Mouse (Mus musculus) ZHBTc4 (cell line): ENCODE data around the gene Ntf3.

Experiments
- DNase-seq: peaks from one replicate; pipeline ENCODE4 v3.0.0-alpha.2; 2011; ENCODE audit warnings: low read depth, low spot score

The Ntf3 gene

DNA sequence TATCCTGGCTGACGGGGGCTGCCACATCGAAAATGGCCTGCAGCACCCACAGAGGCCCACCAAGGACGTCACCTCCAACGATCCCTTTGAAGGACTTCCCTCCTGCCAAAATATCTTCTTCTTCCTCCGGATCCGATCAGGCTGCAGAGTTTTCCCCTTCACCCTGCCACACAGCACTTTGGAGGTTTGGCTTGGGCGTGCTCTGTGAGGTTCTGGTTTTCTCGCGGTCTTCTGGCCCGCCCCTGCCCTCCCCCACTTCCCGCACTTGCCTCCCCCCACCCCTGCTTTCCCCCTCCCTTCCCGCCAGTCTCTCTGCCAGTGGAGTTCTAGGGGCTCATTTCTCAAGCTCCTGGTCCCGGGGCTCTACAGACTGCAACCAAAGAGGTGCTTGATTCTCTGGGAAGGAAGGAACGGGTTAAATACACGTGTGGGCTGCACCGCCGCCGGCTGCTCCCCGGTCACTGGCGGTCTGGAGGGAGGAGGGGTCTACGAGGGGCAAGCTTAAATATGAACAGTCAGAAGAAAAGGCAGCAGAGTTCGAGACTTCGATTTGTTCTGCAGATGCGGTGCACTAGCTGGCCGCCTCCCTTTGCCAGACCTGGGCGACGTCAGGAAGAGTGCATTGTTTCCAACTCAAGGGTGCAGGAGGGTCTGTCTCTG is at the start of gene Ntf3:
Gene Ntf3, minus strand, starts transcription at position 363 of the 660 bp plus-strand sequence.
- peak; percentile 10 for DNase-seq

GRCm38 (mm10) chr6:126213330-126213729 is 46.6 kb upstream of the Ntf3 start:
- no peak for DNase-seq

- DNase-seq: no peak
These were observed 36.7 kb upstream of the Ntf3 start for GRCm38 (mm10) chr6:126203366-126203765.

- DNase-seq: no peak
These were observed 36.2 kb upstream of the Ntf3 start for GRCm38 (mm10) chr6:126202959-126203358.

DNA sequence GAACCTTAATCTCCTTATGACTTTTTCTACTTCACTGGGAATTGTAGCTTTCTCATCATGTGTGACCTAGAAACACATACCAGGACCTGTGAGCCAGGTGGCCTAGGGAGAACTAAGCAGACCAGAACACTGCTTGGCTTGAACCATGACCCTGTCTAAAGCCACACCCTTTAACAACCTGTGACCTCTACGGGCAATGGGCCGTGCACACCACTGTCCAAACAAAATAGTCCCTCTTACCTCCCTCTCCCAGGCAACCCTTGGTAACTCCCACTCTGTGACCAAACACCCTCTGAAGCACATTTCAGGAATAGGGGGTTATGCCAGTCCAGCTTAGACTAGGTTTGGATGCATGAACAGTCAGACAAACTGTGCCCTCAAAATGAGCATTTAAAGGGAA is 35.0 kb upstream of the Ntf3 start:
- no peak for DNase-seq

DNA sequence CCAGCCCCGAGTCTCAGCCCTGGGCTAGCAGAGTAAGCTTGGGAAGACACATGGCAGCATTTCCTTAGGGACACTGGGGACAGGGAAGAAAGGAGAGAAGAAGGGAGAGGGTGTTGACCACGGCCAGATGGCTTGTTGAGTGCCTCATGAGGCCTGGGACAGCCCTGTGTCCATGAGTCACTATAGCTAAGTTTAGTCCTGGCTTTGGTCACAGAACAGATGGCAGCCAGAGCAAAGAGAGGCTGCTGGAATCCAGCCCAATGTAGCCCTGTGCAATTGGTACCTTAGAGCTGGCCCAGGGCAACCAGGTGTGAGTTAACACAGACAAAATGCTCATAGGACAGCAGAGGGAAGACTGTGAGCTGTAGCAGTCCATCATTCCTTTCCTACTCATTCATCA is 33.2 kb upstream of the Ntf3 start:
- no peak for DNase-seq

GRCm38 (mm10) chr6:126194760-126195159 is 28.1 kb upstream of the Ntf3 start:
- no peak for DNase-seq

GRCm38 (mm10) chr6:126190218-126190871 is 23.6 kb upstream of the Ntf3 start:
- no peak for DNase-seq

DNA sequence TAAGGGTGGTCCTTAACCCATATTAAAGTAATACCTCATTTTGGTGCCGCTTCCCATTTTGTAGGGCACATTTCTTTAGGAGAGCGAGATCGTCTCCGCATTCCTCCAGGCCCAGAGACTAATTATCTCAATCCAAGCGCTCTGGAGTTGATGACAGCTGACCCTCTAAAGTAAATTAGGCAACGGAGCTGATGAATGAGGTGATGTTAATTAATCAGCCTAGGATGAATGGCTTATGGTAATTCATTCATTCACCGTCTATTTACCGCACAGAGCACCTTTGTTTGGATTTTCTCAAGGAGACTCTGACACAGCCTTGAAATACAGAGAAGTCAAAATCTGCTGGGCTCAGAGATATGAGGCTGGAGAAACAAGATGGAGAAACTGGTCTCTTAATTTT is 20.7 kb upstream of the Ntf3 start:
- no peak for DNase-seq

GRCm38 (mm10) chr6:126186116-126186515 is 19.4 kb upstream of the Ntf3 start:
- DNase-seq: no peak

DNA sequence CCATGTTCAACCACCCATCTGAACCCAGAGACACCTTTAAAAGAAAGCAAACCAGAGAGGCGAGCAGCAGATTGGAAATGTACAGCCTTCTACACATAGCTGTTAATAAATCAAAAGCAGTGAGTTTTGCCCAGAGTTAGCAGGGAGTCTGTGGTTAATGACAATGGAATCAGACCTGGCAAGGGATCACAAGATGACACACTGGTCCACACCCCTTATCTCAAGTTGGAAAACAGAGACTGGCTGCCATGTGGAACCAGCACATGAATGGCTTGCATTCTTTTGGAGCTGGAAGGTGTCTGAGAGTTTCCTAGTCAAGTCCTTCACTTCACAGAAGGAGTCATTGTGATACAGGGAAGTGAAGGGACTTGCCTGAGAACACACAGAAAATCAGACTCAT is 5.4 kb upstream of the Ntf3 start:
- no peak for DNase-seq

DNA sequence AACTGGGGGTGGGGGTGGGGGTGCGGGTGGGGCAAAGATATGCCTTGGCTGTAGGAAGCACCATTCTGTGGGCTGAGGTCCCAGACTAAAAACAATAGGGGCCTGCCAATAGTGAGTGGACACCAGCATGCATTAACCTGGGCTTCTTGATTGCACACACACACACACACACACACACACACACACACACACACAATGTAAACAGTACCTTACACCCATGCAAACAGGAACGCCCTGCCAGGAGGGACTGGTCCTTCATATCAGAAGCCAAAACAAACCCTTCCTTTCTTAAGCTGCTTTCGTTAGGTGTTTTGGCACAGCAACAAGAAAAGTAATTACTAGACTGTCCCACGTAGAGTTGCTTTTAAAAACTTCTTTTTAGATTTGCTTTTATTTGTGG is 4.1 kb upstream of the Ntf3 start:
- no peak for DNase-seq

DNA sequence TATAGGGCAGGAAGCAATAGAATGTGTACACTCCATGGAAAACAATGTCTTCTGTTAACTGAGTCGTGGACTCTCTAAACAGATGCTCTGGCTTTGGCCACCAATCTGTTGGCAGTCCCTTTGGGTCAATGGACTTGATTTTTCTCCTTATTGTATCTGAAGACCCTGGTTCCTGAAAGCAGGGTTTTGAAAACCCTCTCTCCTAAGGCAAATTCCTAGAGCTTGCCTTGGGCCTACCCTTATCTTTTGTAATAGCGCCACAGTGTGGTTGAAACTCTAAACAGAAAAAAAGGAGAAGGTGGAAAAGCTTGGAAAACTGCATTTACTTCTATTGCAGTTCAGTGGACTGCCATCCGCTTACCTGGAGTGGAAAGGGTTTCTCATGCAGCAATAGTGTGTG is 1.0 kb upstream of the Ntf3 start:
- peak; percentile 54 for DNase-seq

DNA sequence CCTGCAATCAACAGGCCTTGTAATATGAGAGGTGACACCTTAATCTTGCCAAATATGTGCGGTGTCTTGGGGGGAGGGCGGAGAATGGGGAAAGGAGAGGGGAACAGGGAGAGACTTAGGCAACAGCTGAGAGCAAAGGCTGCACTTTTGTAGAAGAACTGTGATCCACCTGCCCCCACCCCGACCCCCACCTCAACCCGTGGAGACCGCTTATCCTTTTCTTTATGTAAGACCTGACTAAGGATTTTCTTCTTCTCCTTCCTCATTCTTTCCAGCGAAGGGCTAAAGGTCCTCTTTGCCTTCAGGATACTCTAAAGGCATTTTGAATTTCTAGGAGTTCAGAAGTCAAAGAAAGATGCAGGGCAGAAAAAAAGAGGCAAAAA is 489 bp upstream of the Ntf3 start:
- no peak for DNase-seq

GRCm38 (mm10) chr6:126165591-126166155 is 1.0 kb downstream of the Ntf3 start:
- DNase-seq: no peak

GRCm38 (mm10) chr6:126164781-126165180 is 1.9 kb downstream of the Ntf3 start:
- peak; percentile 43 for DNase-seq

DNA sequence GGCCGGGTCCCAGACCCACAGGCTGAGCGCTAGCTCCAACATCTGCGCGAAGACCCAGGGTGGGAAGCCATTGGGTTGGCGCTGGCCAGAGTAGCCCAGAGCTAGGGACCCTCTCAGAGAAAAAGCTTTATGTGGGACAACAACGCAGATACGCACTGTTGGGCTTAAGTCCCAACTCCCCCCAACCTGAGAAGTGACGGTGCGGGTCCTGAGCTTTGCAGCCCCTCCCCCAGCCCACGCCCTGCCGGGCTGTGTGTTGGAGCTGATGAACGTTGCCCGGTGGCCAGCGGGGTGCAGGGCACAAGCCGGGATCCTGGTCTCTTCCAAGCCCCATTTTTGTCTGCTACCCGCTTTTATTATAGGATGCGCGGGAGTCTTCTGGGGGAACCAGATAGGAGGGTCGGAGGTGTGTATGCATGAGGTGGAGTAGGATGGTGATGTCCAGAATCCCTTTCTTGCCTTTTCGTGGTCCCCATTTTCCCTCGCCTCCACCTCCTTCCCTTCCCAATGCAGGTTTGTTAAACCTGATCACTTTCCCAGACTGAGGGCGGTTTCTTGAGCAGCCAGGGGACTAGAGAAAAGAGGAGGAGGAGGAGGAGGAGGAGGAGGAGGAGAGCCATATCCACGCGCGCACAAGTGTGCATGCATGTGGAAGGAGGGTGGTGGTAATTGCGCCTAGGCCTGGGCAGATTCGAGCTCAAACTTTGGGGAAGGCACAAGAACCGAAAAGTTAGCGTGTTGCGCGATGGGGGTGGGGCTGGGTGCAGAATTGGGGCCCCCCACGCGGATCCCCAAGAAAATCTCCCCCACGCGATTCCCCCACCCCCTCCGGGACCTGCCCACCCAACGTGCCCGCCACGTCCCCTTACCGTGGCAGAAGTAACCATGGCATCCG is 2.6 kb downstream of the Ntf3 start:
- DNase-seq: peak; percentile 17

DNA sequence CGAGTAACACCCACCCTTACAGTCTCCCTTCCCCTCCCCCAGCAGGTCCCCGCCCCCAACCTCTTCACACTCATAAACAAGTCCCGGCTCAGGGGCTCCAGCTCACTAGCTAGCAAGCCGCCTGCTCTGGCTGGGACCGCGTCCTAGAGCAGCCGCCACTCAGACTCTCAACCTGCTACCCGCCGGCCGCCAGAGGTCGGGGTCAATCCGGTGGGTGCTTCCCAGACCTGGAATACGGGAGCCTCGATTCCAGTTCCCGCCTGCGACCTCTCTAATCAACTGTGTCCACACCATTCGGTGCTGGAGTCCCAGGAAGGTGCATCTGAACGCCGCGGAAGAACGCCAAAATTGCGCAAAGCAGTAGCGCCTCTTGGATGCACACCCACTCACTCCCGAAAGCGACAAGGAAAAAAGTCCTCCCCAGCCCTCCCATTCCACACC is 3.5 kb downstream of the Ntf3 start:
- peak; percentile 68 for DNase-seq

GRCm38 (mm10) chr6:126162351-126162758 is 4.4 kb downstream of the Ntf3 start:
- DNase-seq: no peak

DNA sequence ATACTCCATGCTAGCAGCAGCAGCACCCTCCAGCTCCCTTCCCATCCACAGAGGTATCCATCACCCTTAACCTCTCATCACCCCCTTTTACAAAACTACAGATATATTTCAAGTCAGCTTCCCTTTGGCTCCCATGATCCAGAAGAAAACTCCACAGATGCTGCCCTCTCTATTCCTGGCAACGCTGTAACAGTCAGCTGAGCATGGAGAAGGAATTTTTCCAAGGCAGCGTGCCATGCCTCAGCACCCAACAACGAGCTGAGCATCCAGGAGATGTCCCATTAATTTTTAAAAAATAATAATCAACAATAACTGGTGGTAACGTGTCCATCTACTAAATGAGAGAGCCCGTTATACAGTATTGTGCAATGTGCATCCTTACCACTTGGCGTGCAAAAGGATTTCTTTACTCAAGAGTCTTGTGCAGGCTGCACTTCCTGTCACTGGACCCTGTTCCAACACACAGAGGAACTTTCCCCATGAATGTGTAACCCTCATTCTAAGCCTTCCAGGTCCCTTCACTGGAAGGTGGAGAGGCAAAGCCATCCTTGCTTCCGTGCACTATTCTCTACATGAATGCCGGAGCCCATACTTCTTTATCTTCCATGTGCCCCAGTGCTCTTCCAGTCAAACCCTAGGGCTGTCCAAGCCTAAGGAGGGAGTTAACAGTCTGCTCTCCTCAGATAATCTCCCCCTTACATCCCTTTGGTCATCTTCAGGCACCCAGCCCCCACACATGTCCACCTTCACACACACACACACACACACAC is 5.0 kb downstream of the Ntf3 start:
- DNase-seq: no peak

GRCm38 (mm10) chr6:126160067-126160411 is 6.7 kb downstream of the Ntf3 start:
- no peak for DNase-seq
